Mouse (Mus musculus): Measurements from ENCODE around the gene Elof1. TPM values are rescaled to one million over a fixed set of nuclear protein-coding genes. Genes with fewer than 3 reads are reported as not detected.

Elof1 gene
- polyA plus RNA-seq, 1 experiment from 2014 or later, result 182 TPM

- DNase-seq (ENCODE audit: low spot score) (peak; percentile 83), ATAC-seq (ENCODE audit: low read depth) (peak; percentile 62; the same call in 1 of the 2 replicates)
- H3K36me3 ChIP-seq (ENCODE audit: control insufficient read depth, insufficient read depth, low read length), result no peaks in the 10 kb centered on the region
- WGBS, result 51% methylated on average over 17 of the region's 17 CpGs
- peaks cover 6% of the 10 kb centered on the region; the same call in 1 of the 2 replicates for H3K9me3 ChIP-seq (ENCODE audit: control insufficient read depth, low read length)
- no peaks in the 10 kb centered on the region for H3K27me3 ChIP-seq (replicated peaks; ENCODE audit: control insufficient read depth, insufficient read depth, low read length)
- no peaks in the 10 kb centered on the region for H3K4me1 ChIP-seq (ENCODE audit: control insufficient read depth, insufficient read depth, low read length)
- H3K27ac ChIP-seq (replicated peaks; ENCODE audit: low read depth, low read length), result no peak overlapping the region
- no peak overlapping the region for H3K4me3 ChIP-seq (ENCODE audit: low read depth, low read length)
- H3K4me2 ChIP-seq (ENCODE audit: low read depth, low read length), result no peak overlapping the region
- H3K9ac ChIP-seq (ENCODE audit: low read depth, low read length), result no peak overlapping the region
Observed at GRCm38 (mm10) chr9:22143108-22144037, 26.4 kb upstream of the Elof1 start.

GRCm38 (mm10) chr9:22139746-22140145, 22.8 kb upstream of the Elof1 start:
- Histone ChIP-seq H3K36me3 (ENCODE audit: control insufficient read depth, insufficient read depth, low read length) (no peaks in the 10 kb centered on the region), H3K4me2 (ENCODE audit: low read depth, low read length) (no peak overlapping the region), H3K9ac (ENCODE audit: low read depth, low read length) (no peak overlapping the region), H3K4me3 (ENCODE audit: low read depth, low read length) (no peak overlapping the region), H3K9me3 (ENCODE audit: control insufficient read depth, low read length) (no peaks in the 10 kb centered on the region), H3K4me1 (ENCODE audit: control insufficient read depth, insufficient read depth, low read length) (no peaks in the 10 kb centered on the region), H3K27ac (replicated peaks; ENCODE audit: low read depth, low read length) (no peak overlapping the region), H3K27me3 (replicated peaks; ENCODE audit: control insufficient read depth, insufficient read depth, low read length) (no peaks in the 10 kb centered on the region; the same call in 1 of the 2 replicates)
- no peak for ATAC-seq (ENCODE audit: low read depth)
- 88% methylated on average over 5 of the region's 5 CpGs for WGBS
- DNase-seq (ENCODE audit: low spot score), result no peak

- no peak for DNase-seq (ENCODE audit: low spot score)
- no peak overlapping the region for H3K4me2 ChIP-seq (ENCODE audit: low read depth, low read length)
- H3K9me3 ChIP-seq (ENCODE audit: control insufficient read depth, low read length), result no peaks in the 10 kb centered on the region
- no peaks in the 10 kb centered on the region for H3K4me1 ChIP-seq (ENCODE audit: control insufficient read depth, insufficient read depth, low read length)
- no peak overlapping the region for H3K4me3 ChIP-seq (ENCODE audit: low read depth, low read length)
- no peak overlapping the region for H3K9ac ChIP-seq (ENCODE audit: low read depth, low read length)
- 38% methylated on average over 2 of the region's 2 CpGs for WGBS
- no peaks in the 10 kb centered on the region; the same call in 1 of the 2 replicates for H3K27me3 ChIP-seq (replicated peaks; ENCODE audit: control insufficient read depth, insufficient read depth, low read length)
- no peak overlapping the region for H3K27ac ChIP-seq (replicated peaks; ENCODE audit: low read depth, low read length)
- no peak for ATAC-seq (ENCODE audit: low read depth)
- no peaks in the 10 kb centered on the region for H3K36me3 ChIP-seq (ENCODE audit: control insufficient read depth, insufficient read depth, low read length)
Observed at GRCm38 (mm10) chr9:22138480-22138879, 21.5 kb upstream of the Elof1 start.

- no peak overlapping the region for H3K9ac ChIP-seq (ENCODE audit: low read depth, low read length)
Observed at GRCm38 (mm10) chr9:22136765-22137547, 20.0 kb upstream of the Elof1 start.

GRCm38 (mm10) chr9:22135644-22136390, 18.8 kb upstream of the Elof1 start, which contains the start of gene Acp5:
Gene Acp5, minus strand, starts transcription at chr9:22135711.
- H3K27me3 ChIP-seq (replicated peaks; ENCODE audit: control insufficient read depth, insufficient read depth, low read length), result peaks cover 3% of the 10 kb centered on the region; the same call in 1 of the 2 replicates
- WGBS, result 73% methylated on average over 7 of the region's 7 CpGs
- DNase-seq (ENCODE audit: low spot score) (no peak), ATAC-seq (ENCODE audit: low read depth) (no peak)
- H3K9me3 ChIP-seq (ENCODE audit: control insufficient read depth, low read length), result no peaks in the 10 kb centered on the region
- no peak within 1 kb of the TSS for H3K4me2 ChIP-seq (ENCODE audit: low read depth, low read length)
- 0 out of 2 replicates have a peak, but pooled peaks cover 11% of the 10 kb centered on the region for H3K4me1 ChIP-seq (ENCODE audit: control insufficient read depth, insufficient read depth, low read length)
- H3K4me3 ChIP-seq (ENCODE audit: low read depth, low read length), result no peak within 1 kb of the TSS
- no peak within 1 kb of the TSS for H3K27ac ChIP-seq (replicated peaks; ENCODE audit: low read depth, low read length)
- no peaks in the 10 kb centered on the region for H3K36me3 ChIP-seq (ENCODE audit: control insufficient read depth, insufficient read depth, low read length)
- H3K9ac ChIP-seq (ENCODE audit: low read depth, low read length), result no peak within 1 kb of the TSS

More at GRCm38 (mm10) chr9:22136765-22137547, 20.0 kb upstream of the Elof1 start:
- Histone ChIP-seq H3K4me3 (ENCODE audit: low read depth, low read length) (no peak overlapping the region), H3K27ac (replicated peaks; ENCODE audit: low read depth, low read length) (no peak overlapping the region), H3K4me2 (ENCODE audit: low read depth, low read length) (no peak overlapping the region), H3K27me3 (replicated peaks; ENCODE audit: control insufficient read depth, insufficient read depth, low read length) (peaks cover 2% of the 10 kb centered on the region; the same call in 1 of the 2 replicates), H3K4me1 (ENCODE audit: control insufficient read depth, insufficient read depth, low read length) (0 out of 2 replicates have a peak, but pooled peaks cover 1% of the 10 kb centered on the region), H3K9me3 (ENCODE audit: control insufficient read depth, low read length) (no peaks in the 10 kb centered on the region), H3K36me3 (ENCODE audit: control insufficient read depth, insufficient read depth, low read length) (no peaks in the 10 kb centered on the region)
- ATAC-seq (ENCODE audit: low read depth), result no peak
- 17% methylated on average over 22 of the region's 23 CpGs for WGBS
- DNase-seq (ENCODE audit: low spot score), result no peak

GRCm38 (mm10) chr9:22134988-22135643, 18.1 kb upstream of the Elof1 start:
- Histone ChIP-seq H3K27ac (replicated peaks; ENCODE audit: low read depth, low read length) (no peak overlapping the region), H3K4me2 (ENCODE audit: low read depth, low read length) (no peak overlapping the region), H3K9me3 (ENCODE audit: control insufficient read depth, low read length) (no peaks in the 10 kb centered on the region), H3K4me1 (ENCODE audit: control insufficient read depth, insufficient read depth, low read length) (0 out of 2 replicates have a peak, but pooled peaks cover 11% of the 10 kb centered on the region), H3K9ac (ENCODE audit: low read depth, low read length) (no peak overlapping the region), H3K27me3 (replicated peaks; ENCODE audit: control insufficient read depth, insufficient read depth, low read length) (peaks cover 3% of the 10 kb centered on the region; the same call in 1 of the 2 replicates), H3K36me3 (ENCODE audit: control insufficient read depth, insufficient read depth, low read length) (no peaks in the 10 kb centered on the region), H3K4me3 (ENCODE audit: low read depth, low read length) (no peak overlapping the region)
- DNase-seq (ENCODE audit: low spot score) (no peak), ATAC-seq (ENCODE audit: low read depth) (no peak)
- 75% methylated on average over 9 of the region's 9 CpGs for WGBS

GRCm38 (mm10) chr9:22134246-22134890, 17.4 kb upstream of the Elof1 start:
- no peak overlapping the region for H3K27ac ChIP-seq (replicated peaks; ENCODE audit: low read depth, low read length)
- no peak overlapping the region for H3K4me2 ChIP-seq (ENCODE audit: low read depth, low read length)
- no peak overlapping the region for H3K9ac ChIP-seq (ENCODE audit: low read depth, low read length)
- DNase-seq (ENCODE audit: low spot score), result no peak
- WGBS, result 79% methylated on average over 7 of the region's 7 CpGs
- 0 out of 2 replicates have a peak, but pooled peaks cover 11% of the 10 kb centered on the region for H3K4me1 ChIP-seq (ENCODE audit: control insufficient read depth, insufficient read depth, low read length)
- no peaks in the 10 kb centered on the region for H3K9me3 ChIP-seq (ENCODE audit: control insufficient read depth, low read length)
- H3K27me3 ChIP-seq (replicated peaks; ENCODE audit: control insufficient read depth, insufficient read depth, low read length), result peaks cover 3% of the 10 kb centered on the region; the same call in 1 of the 2 replicates
- H3K36me3 ChIP-seq (ENCODE audit: control insufficient read depth, insufficient read depth, low read length), result no peaks in the 10 kb centered on the region
- H3K4me3 ChIP-seq (ENCODE audit: low read depth, low read length), result no peak overlapping the region
- ATAC-seq (ENCODE audit: low read depth), result no peak

Measured in embryonic facial prominence, embryonic 14.5 days (tissue).